Mouse (Mus musculus): ENCODE measurements around the gene Rubcn. TPM values are rescaled to one million over a fixed set of nuclear protein-coding genes. Genes with fewer than 3 reads are reported as not detected.
A peak's percentile ranks its signal among the peaks of the same experiment; 100 is the strongest.
"Not testable (repeated sequence)": the region's sequence is repeated elsewhere in the genome, so short reads cannot be mapped to it uniquely, and the experiment has no call there.

Gene Rubcn
- polyA plus RNA-seq, 1 experiment from 2014 or later, result 26.1 TPM

- no peak for ATAC-seq (ENCODE audit: low FRiP score)
These were observed 12.3 kb upstream of the Rubcn start for GRCm38 (mm10) chr16:32889881-32890280.

GRCm38 (mm10) chr16:32887996-32888395 is 10.4 kb upstream of the Rubcn start:
- Histone ChIP-seq H3K4me3 (no peak overlapping the region), H3K27ac (no peak overlapping the region), H3K9ac (no peak overlapping the region), H3K4me2 (no peak overlapping the region), H3K4me1 (replicated peaks) (no peaks in the 10 kb centered on the region), H3K36me3 (peaks cover 42% of the 10 kb centered on the region), H3K9me3 (no peaks in the 10 kb centered on the region), H3K27me3 (no peaks in the 10 kb centered on the region)
- ATAC-seq (ENCODE audit: low FRiP score), result no peak
- WGBS, result 90% methylated on average over 7 of the region's 7 CpGs

More at GRCm38 (mm10) chr16:32889881-32890280, 12.3 kb upstream of the Rubcn start:
- Histone ChIP-seq H3K4me2 (no peak overlapping the region), H3K4me1 (replicated peaks) (no peaks in the 10 kb centered on the region), H3K9me3 (no peaks in the 10 kb centered on the region), H3K36me3 (peaks cover 56% of the 10 kb centered on the region), H3K4me3 (no peak overlapping the region), H3K27me3 (no peaks in the 10 kb centered on the region), H3K9ac (no peak overlapping the region), H3K27ac (no peak overlapping the region)
- 64% methylated on average over 2 of the region's 2 CpGs for WGBS

- no peaks in the 10 kb centered on the region for H3K9me3 ChIP-seq
- peaks cover 34% of the 10 kb centered on the region for H3K4me1 ChIP-seq (replicated peaks)
- no peak overlapping the region for H3K9ac ChIP-seq
- no peak overlapping the region for H3K4me3 ChIP-seq
- H3K36me3 ChIP-seq, result peaks cover 10% of the 10 kb centered on the region
- H3K27me3 ChIP-seq, result no peaks in the 10 kb centered on the region
- H3K27ac ChIP-seq, result no peak overlapping the region
- no peak overlapping the region for H3K4me2 ChIP-seq
- 83% methylated on average over 7 of the region's 7 CpGs for WGBS
- ATAC-seq (ENCODE audit: low FRiP score), result no peak
These were observed 4.0 kb upstream of the Rubcn start for GRCm38 (mm10) chr16:32881538-32881937.

- WGBS, result 86% methylated on average over 14 of the region's 14 CpGs
- H3K4me3 ChIP-seq, result peak overlapping the region; percentile 92
These were observed 1.7 kb upstream of the Rubcn start for GRCm38 (mm10) chr16:32878972-32879926.

GRCm38 (mm10) chr16:32878157-32878598 is 612 bp upstream of the Rubcn start:
- Histone ChIP-seq H3K4me1 (replicated peaks) (peaks cover 34% of the 10 kb centered on the region), H3K27ac (peak overlapping the region; percentile 94)
- under 1% methylated on average over 32 of the region's 34 CpGs for WGBS

More at GRCm38 (mm10) chr16:32878972-32879926, 1.7 kb upstream of the Rubcn start:
- Histone ChIP-seq H3K27ac (no peak overlapping the region), H3K4me1 (replicated peaks) (peaks cover 34% of the 10 kb centered on the region), H3K4me2 (peak overlapping the region; percentile 76), H3K27me3 (no peaks in the 10 kb centered on the region), H3K36me3 (no peaks in the 10 kb centered on the region), H3K9ac (peak overlapping the region; percentile 96), H3K9me3 (no peaks in the 10 kb centered on the region)
- ATAC-seq (ENCODE audit: low FRiP score), result no peak

GRCm38 (mm10) chr16:32876831-32877230 is 735 bp downstream of the Rubcn start:
- no peak for ATAC-seq (ENCODE audit: low FRiP score)
- Histone ChIP-seq H3K36me3 (no peaks in the 10 kb centered on the region), H3K27me3 (no peaks in the 10 kb centered on the region), H3K4me3 (peak overlapping the region; percentile 92), H3K4me1 (replicated peaks) (peaks cover 29% of the 10 kb centered on the region), H3K9me3 (no peaks in the 10 kb centered on the region), H3K4me2 (peak overlapping the region; percentile 76), H3K27ac (no peak overlapping the region), H3K9ac (peak overlapping the region; percentile 96; the same call in 1 of the 2 replicates)
- 35% methylated on average over 9 of the region's 9 CpGs for WGBS

More at GRCm38 (mm10) chr16:32878157-32878598, 612 bp upstream of the Rubcn start:
- no peaks in the 10 kb centered on the region for H3K27me3 ChIP-seq
- peak; percentile 71 for ATAC-seq (ENCODE audit: low FRiP score)
- H3K9ac ChIP-seq, result peak overlapping the region; percentile 96
- H3K36me3 ChIP-seq, result no peaks in the 10 kb centered on the region
- peak overlapping the region; percentile 92 for H3K4me3 ChIP-seq
- H3K9me3 ChIP-seq, result no peaks in the 10 kb centered on the region
- H3K4me2 ChIP-seq, result peak overlapping the region; percentile 76

- no peak overlapping the region for H3K4me2 ChIP-seq
- no peak for ATAC-seq (ENCODE audit: low FRiP score)
- no peak overlapping the region for H3K9ac ChIP-seq
- no peak overlapping the region for H3K27ac ChIP-seq
- H3K9me3 ChIP-seq, result no peaks in the 10 kb centered on the region
- H3K27me3 ChIP-seq, result no peaks in the 10 kb centered on the region
- no peaks in the 10 kb centered on the region for H3K36me3 ChIP-seq
- H3K4me3 ChIP-seq, result no peak overlapping the region
- WGBS, result 94% methylated on average over 3 of the region's 3 CpGs
- peaks cover 26% of the 10 kb centered on the region for H3K4me1 ChIP-seq (replicated peaks)
These were observed 1.7 kb downstream of the Rubcn start for GRCm38 (mm10) chr16:32875847-32876246.

- ATAC-seq (ENCODE audit: low FRiP score); H3K27ac ChIP-seq; H3K27me3 ChIP-seq; H3K36me3 ChIP-seq; H3K4me3 ChIP-seq; H3K9ac ChIP-seq; H3K4me2 ChIP-seq; H3K9me3 ChIP-seq: not testable (repeated sequence)
- H3K4me1 ChIP-seq (replicated peaks), result peaks cover 22% of the 10 kb centered on the region
- WGBS, result 62% methylated on average over 1 of the region's 1 CpGs
These were observed 2.3 kb downstream of the Rubcn start for GRCm38 (mm10) chr16:32875281-32875680.

- Histone ChIP-seq H3K4me1 (replicated peaks) (peaks cover 10% of the 10 kb centered on the region), H3K4me3 (no peak overlapping the region), H3K9ac (no peak overlapping the region), H3K27me3 (no peaks in the 10 kb centered on the region), H3K27ac (no peak overlapping the region), H3K9me3 (no peaks in the 10 kb centered on the region), H3K36me3 (no peaks in the 10 kb centered on the region), H3K4me2 (no peak overlapping the region)
- WGBS, result 51% methylated on average over 3 of the region's 3 CpGs
- no peak for ATAC-seq (ENCODE audit: low FRiP score)
These were observed 4.2 kb downstream of the Rubcn start for GRCm38 (mm10) chr16:32873366-32873765.

GRCm38 (mm10) chr16:32870231-32870630 is 7.3 kb downstream of the Rubcn start:
- no peak overlapping the region for H3K4me2 ChIP-seq
- H3K9ac ChIP-seq, result no peak overlapping the region
- ATAC-seq (ENCODE audit: low FRiP score), result no peak
- no peaks in the 10 kb centered on the region for H3K27me3 ChIP-seq
- WGBS, result 62% methylated on average over 5 of the region's 5 CpGs
- no peaks in the 10 kb centered on the region for H3K36me3 ChIP-seq
- H3K9me3 ChIP-seq, result no peaks in the 10 kb centered on the region
- H3K4me3 ChIP-seq, result no peak overlapping the region
- H3K27ac ChIP-seq, result no peak overlapping the region
- peaks cover 22% of the 10 kb centered on the region for H3K4me1 ChIP-seq (replicated peaks)

GRCm38 (mm10) chr16:32867919-32868552 is 9.5 kb downstream of the Rubcn start:
- H3K4me1 ChIP-seq (replicated peaks), result peaks cover 25% of the 10 kb centered on the region
- H3K9me3 ChIP-seq, result no peaks in the 10 kb centered on the region
- peaks cover 5% of the 10 kb centered on the region; the same call in 1 of the 2 replicates for H3K36me3 ChIP-seq
- H3K9ac ChIP-seq, result peak overlapping the region; percentile 92
- peak overlapping the region; percentile 80 for H3K4me3 ChIP-seq
- peak; percentile 98 for ATAC-seq (ENCODE audit: low FRiP score)
- H3K27me3 ChIP-seq, result no peaks in the 10 kb centered on the region
- H3K4me2 ChIP-seq, result peak overlapping the region; percentile 78
- H3K27ac ChIP-seq, result peak overlapping the region; percentile 91
- WGBS, result under 1% methylated on average over 35 of the region's 35 CpGs

GRCm38 (mm10) chr16:32866713-32867112 is 10.9 kb downstream of the Rubcn start:
- 85% methylated on average over 5 of the region's 5 CpGs for WGBS
- Histone ChIP-seq H3K4me2 (peak overlapping the region; percentile 78), H3K4me3 (peak overlapping the region; percentile 80), H3K36me3 (peaks cover 5% of the 10 kb centered on the region; the same call in 1 of the 2 replicates), H3K27ac (no peak overlapping the region), H3K9ac (peak overlapping the region; percentile 92; the same call in 1 of the 2 replicates), H3K9me3 (no peaks in the 10 kb centered on the region), H3K4me1 (replicated peaks) (peaks cover 25% of the 10 kb centered on the region), H3K27me3 (no peaks in the 10 kb centered on the region)
- no peak for ATAC-seq (ENCODE audit: low FRiP score)
